Mouse (Mus musculus): ENCODE measurements around the gene Capn6.

- no peak for TF ChIP-seq CTCF (IDR thresholded peaks at IDR 0.05; ENCODE audit: low read depth)
- TF ChIP-seq EP300 (optimal IDR thresholded peaks at IDR 0.05): no peak
Measured at GRCm38 (mm10) chrX:143815948-143816347, 11.3 kb downstream of the Capn6 start.

Measured in stomach, postnatal 0 days (tissue).